Mouse (Mus musculus): ENCODE measurements around the gene Fbxl2. TPM values are rescaled to one million over a fixed set of nuclear protein-coding genes. Genes with fewer than 3 reads are reported as not detected.

The Fbxl2 gene
- polyA plus RNA-seq, 1 experiment from 2014 or later: 3.6 TPM

- H3K4me2 ChIP-seq (ENCODE audit: low read depth, low read length): peak overlapping the region; percentile 74
- no peaks in the 10 kb centered on the region for H3K36me3 ChIP-seq (ENCODE audit: control insufficient read depth, insufficient read depth, low read length)
- peak overlapping the region; percentile 62 for H3K9ac ChIP-seq (ENCODE audit: low read length)
- peak overlapping the region; percentile 60 for H3K4me3 ChIP-seq (ENCODE audit: low read length)
- no peak overlapping the region for H3K27ac ChIP-seq (ENCODE audit: low read length)
- H3K27me3 ChIP-seq (ENCODE audit: control insufficient read depth, insufficient read depth, low read depth, low read length): no peaks in the 10 kb centered on the region
- peak; percentile 93 for ATAC-seq (ENCODE audit: low read depth)
- 0 out of 2 replicates have a peak, but pooled peaks cover 4% of the 10 kb centered on the region for H3K4me1 ChIP-seq (replicated peaks; ENCODE audit: control insufficient read depth, insufficient read depth, low read length)
- WGBS: 0% methylated on average over 49 of the region's 52 CpGs
- no peaks in the 10 kb centered on the region for H3K9me3 ChIP-seq (ENCODE audit: control insufficient read depth, low read length)
These were observed 19.6 kb downstream of the Fbxl2 start for GRCm38 (mm10) chr9:114026261-114026934.

GRCm38 (mm10) chr9:114025846-114026245, 20.1 kb downstream of the Fbxl2 start:
- no peak overlapping the region for H3K27ac ChIP-seq (ENCODE audit: low read length)
- WGBS: 10% methylated on average over 8 of the region's 8 CpGs
- peak overlapping the region; percentile 62 for H3K9ac ChIP-seq (ENCODE audit: low read length)

GRCm38 (mm10) chr9:114025182-114025581, 20.8 kb downstream of the Fbxl2 start:
- Histone ChIP-seq H3K27me3 (ENCODE audit: control insufficient read depth, insufficient read depth, low read depth, low read length) (no peaks in the 10 kb centered on the region), H3K4me2 (ENCODE audit: low read depth, low read length) (no peak overlapping the region), H3K4me1 (replicated peaks; ENCODE audit: control insufficient read depth, insufficient read depth, low read length) (0 out of 2 replicates have a peak, but pooled peaks cover 4% of the 10 kb centered on the region), H3K4me3 (ENCODE audit: low read length) (no peak overlapping the region), H3K9ac (ENCODE audit: low read length) (no peak overlapping the region), H3K27ac (ENCODE audit: low read length) (no peak overlapping the region), H3K36me3 (ENCODE audit: control insufficient read depth, insufficient read depth, low read length) (no peaks in the 10 kb centered on the region), H3K9me3 (ENCODE audit: control insufficient read depth, low read length) (no peaks in the 10 kb centered on the region)
- 44% methylated on average over 9 of the region's 9 CpGs for whole genome bisulfite sequencing
- no peak for ATAC-seq (ENCODE audit: low read depth)

More at GRCm38 (mm10) chr9:114025846-114026245, 20.1 kb downstream of the Fbxl2 start:
- H3K27me3 ChIP-seq (ENCODE audit: control insufficient read depth, insufficient read depth, low read depth, low read length): no peaks in the 10 kb centered on the region
- H3K36me3 ChIP-seq (ENCODE audit: control insufficient read depth, insufficient read depth, low read length): no peaks in the 10 kb centered on the region
- 0 out of 2 replicates have a peak, but pooled peaks cover 4% of the 10 kb centered on the region for H3K4me1 ChIP-seq (replicated peaks; ENCODE audit: control insufficient read depth, insufficient read depth, low read length)
- H3K9me3 ChIP-seq (ENCODE audit: control insufficient read depth, low read length): no peaks in the 10 kb centered on the region
- peak overlapping the region; percentile 60 for H3K4me3 ChIP-seq (ENCODE audit: low read length)
- peak overlapping the region; percentile 74 for H3K4me2 ChIP-seq (ENCODE audit: low read depth, low read length)
- no peak for ATAC-seq (ENCODE audit: low read depth)

GRCm38 (mm10) chr9:114022141-114022540, 23.9 kb downstream of the Fbxl2 start:
- 23% methylated on average over 4 of the region's 4 CpGs for WGBS
- H3K4me3 ChIP-seq (ENCODE audit: low read length): no peak overlapping the region
- ATAC-seq (ENCODE audit: low read depth): no peak

GRCm38 (mm10) chr9:114019012-114019762, 26.8 kb downstream of the Fbxl2 start:
- Histone ChIP-seq H3K27me3 (ENCODE audit: control insufficient read depth, insufficient read depth, low read depth, low read length) (no peaks in the 10 kb centered on the region), H3K27ac (ENCODE audit: low read length) (no peak overlapping the region), H3K9me3 (ENCODE audit: control insufficient read depth, low read length) (peaks cover 4% of the 10 kb centered on the region; the same call in 1 of the 2 replicates), H3K36me3 (ENCODE audit: control insufficient read depth, insufficient read depth, low read length) (no peaks in the 10 kb centered on the region), H3K4me1 (replicated peaks; ENCODE audit: control insufficient read depth, insufficient read depth, low read length) (no peaks in the 10 kb centered on the region), H3K4me2 (ENCODE audit: low read depth, low read length) (no peak overlapping the region), H3K9ac (ENCODE audit: low read length) (no peak overlapping the region), H3K4me3 (ENCODE audit: low read length) (no peak overlapping the region)
- 69% methylated on average over 7 of the region's 7 CpGs for WGBS
- no peak for ATAC-seq (ENCODE audit: low read depth)

More at GRCm38 (mm10) chr9:114022141-114022540, 23.9 kb downstream of the Fbxl2 start:
- Histone ChIP-seq H3K9me3 (ENCODE audit: control insufficient read depth, low read length) (peaks cover 4% of the 10 kb centered on the region; the same call in 1 of the 2 replicates), H3K4me1 (replicated peaks; ENCODE audit: control insufficient read depth, insufficient read depth, low read length) (0 out of 2 replicates have a peak, but pooled peaks cover 4% of the 10 kb centered on the region), H3K27me3 (ENCODE audit: control insufficient read depth, insufficient read depth, low read depth, low read length) (no peaks in the 10 kb centered on the region), H3K27ac (ENCODE audit: low read length) (no peak overlapping the region), H3K4me2 (ENCODE audit: low read depth, low read length) (no peak overlapping the region), H3K36me3 (ENCODE audit: control insufficient read depth, insufficient read depth, low read length) (no peaks in the 10 kb centered on the region), H3K9ac (ENCODE audit: low read length) (no peak overlapping the region)

- no peak overlapping the region for H3K27ac ChIP-seq (ENCODE audit: low read length)
- no peak for ATAC-seq (ENCODE audit: low read depth)
- no peaks in the 10 kb centered on the region for H3K27me3 ChIP-seq (ENCODE audit: control insufficient read depth, insufficient read depth, low read depth, low read length)
- no peak overlapping the region for H3K9ac ChIP-seq (ENCODE audit: low read length)
- 71% methylated on average over 4 of the region's 4 CpGs for whole genome bisulfite sequencing
- no peaks in the 10 kb centered on the region for H3K36me3 ChIP-seq (ENCODE audit: control insufficient read depth, insufficient read depth, low read length)
- no peaks in the 10 kb centered on the region for H3K4me1 ChIP-seq (replicated peaks; ENCODE audit: control insufficient read depth, insufficient read depth, low read length)
- H3K4me2 ChIP-seq (ENCODE audit: low read depth, low read length): no peak overlapping the region
- H3K9me3 ChIP-seq (ENCODE audit: control insufficient read depth, low read length): peaks cover 4% of the 10 kb centered on the region; the same call in 1 of the 2 replicates
- H3K4me3 ChIP-seq (ENCODE audit: low read length): no peak overlapping the region
These were observed 29.6 kb downstream of the Fbxl2 start for GRCm38 (mm10) chr9:114016402-114016801.

- H3K9me3 ChIP-seq (ENCODE audit: control insufficient read depth, low read length): peaks cover 4% of the 10 kb centered on the region; the same call in 1 of the 2 replicates
- H3K9ac ChIP-seq (ENCODE audit: low read length): no peak overlapping the region
- H3K27me3 ChIP-seq (ENCODE audit: control insufficient read depth, insufficient read depth, low read depth, low read length): no peaks in the 10 kb centered on the region
- no peak overlapping the region for H3K27ac ChIP-seq (ENCODE audit: low read length)
- H3K4me3 ChIP-seq (ENCODE audit: low read length): no peak overlapping the region
- ATAC-seq (ENCODE audit: low read depth): no peak
- no peak overlapping the region for H3K4me2 ChIP-seq (ENCODE audit: low read depth, low read length)
- no peaks in the 10 kb centered on the region for H3K36me3 ChIP-seq (ENCODE audit: control insufficient read depth, insufficient read depth, low read length)
- 77% methylated on average over 4 of the region's 4 CpGs for WGBS
- no peaks in the 10 kb centered on the region for H3K4me1 ChIP-seq (replicated peaks; ENCODE audit: control insufficient read depth, insufficient read depth, low read length)
These were observed 30.3 kb downstream of the Fbxl2 start for GRCm38 (mm10) chr9:114015724-114016123.

GRCm38 (mm10) chr9:114014034-114014433, 32.0 kb downstream of the Fbxl2 start:
- H3K9ac ChIP-seq (ENCODE audit: low read length): no peak overlapping the region
- ATAC-seq (ENCODE audit: low read depth): no peak
- no peaks in the 10 kb centered on the region for H3K4me1 ChIP-seq (replicated peaks; ENCODE audit: control insufficient read depth, insufficient read depth, low read length)
- H3K27me3 ChIP-seq (ENCODE audit: control insufficient read depth, insufficient read depth, low read depth, low read length): no peaks in the 10 kb centered on the region
- H3K4me2 ChIP-seq (ENCODE audit: low read depth, low read length): no peak overlapping the region
- H3K9me3 ChIP-seq (ENCODE audit: control insufficient read depth, low read length): peaks cover 4% of the 10 kb centered on the region; the same call in 1 of the 2 replicates
- H3K36me3 ChIP-seq (ENCODE audit: control insufficient read depth, insufficient read depth, low read length): no peaks in the 10 kb centered on the region
- WGBS: 84% methylated on average over 1 of the region's 1 CpGs
- H3K27ac ChIP-seq (ENCODE audit: low read length): no peak overlapping the region
- H3K4me3 ChIP-seq (ENCODE audit: low read length): no peak overlapping the region

- Histone ChIP-seq H3K4me3 (ENCODE audit: low read length) (no peak overlapping the region), H3K36me3 (ENCODE audit: control insufficient read depth, insufficient read depth, low read length) (no peaks in the 10 kb centered on the region), H3K9me3 (ENCODE audit: control insufficient read depth, low read length) (no peaks in the 10 kb centered on the region), H3K4me2 (ENCODE audit: low read depth, low read length) (no peak overlapping the region), H3K27me3 (ENCODE audit: control insufficient read depth, insufficient read depth, low read depth, low read length) (no peaks in the 10 kb centered on the region), H3K4me1 (replicated peaks; ENCODE audit: control insufficient read depth, insufficient read depth, low read length) (no peaks in the 10 kb centered on the region), H3K27ac (ENCODE audit: low read length) (no peak overlapping the region), H3K9ac (ENCODE audit: low read length) (no peak overlapping the region)
- no peak for ATAC-seq (ENCODE audit: low read depth)
- WGBS: 64% methylated on average over 18 of the region's 18 CpGs
These were observed 34.8 kb downstream of the Fbxl2 start for GRCm38 (mm10) chr9:114011203-114011602.
